Mouse (Mus musculus) limb, embryonic 13.5 days (tissue): Measurements from ENCODE around the gene Cyba. TPM values are rescaled to one million over a fixed set of nuclear protein-coding genes. Genes with fewer than 3 reads are reported as not detected.

Experiments used
- ATAC-seq: fragments of 200-750 bp; cut with Nextera tagmentation; 2 replicates; pipeline ENCODE4 v1.8.0; 2017; ENCODE audit warnings: low read depth, moderate number of reproducible peaks, moderate TSS enrichment; ENCODE audit not compliant: low FRiP score
- H3K27ac ChIP-seq: fragments of 300-500 bp; sonication (generic); 2 replicates; pipeline ENCODE4 v1.5.1; 2015; ENCODE audit warnings: inconsistent platforms, mild to moderate bottlenecking, moderate library complexity
- H3K27me3 ChIP-seq: fragments of 300-500 bp; sonication (generic); 2 replicates; pipeline ENCODE4 v1.6.1; 2015; ENCODE audit warnings: mild to moderate bottlenecking, inconsistent platforms
- H3K36me3 ChIP-seq: fragments of 300-500 bp; sonication (generic); 2 replicates; pipeline ENCODE4 v1.6.1; 2015; ENCODE audit warnings: inconsistent platforms, mild to moderate bottlenecking, moderate library complexity
- H3K4me1 ChIP-seq: fragments of 300-500 bp; sonication (generic); 2 replicates; pipeline ENCODE4 v1.6.1; 2015; ENCODE audit warnings: inconsistent platforms
- H3K4me2 ChIP-seq: fragments of 300-500 bp; sonication (generic); replicated peaks from 2 replicates; pipeline ENCODE4 v1.6.1; 2015; ENCODE audit warnings: inconsistent platforms, mild to moderate bottlenecking, moderate library complexity
- H3K4me3 ChIP-seq: fragments of 300-500 bp; sonication (generic); 2 replicates; pipeline ENCODE4 v1.5.1; 2015; ENCODE audit warnings: moderate library complexity, mild to moderate bottlenecking, inconsistent platforms
- H3K9ac ChIP-seq: fragments of 300-500 bp; sonication (generic); 2 replicates; pipeline ENCODE4 v1.6.1; 2015; ENCODE audit warnings: mild to moderate bottlenecking, inconsistent platforms
- H3K9me3 ChIP-seq: fragments of 300-500 bp; sonication (generic); 2 replicates; pipeline ENCODE4 v1.6.1; 2016; ENCODE audit warnings: inconsistent platforms
- WGBS: fragments of 180-500 bp; shearing (Covaris S2); methylation state at CpG from one replicate; pipeline ENCODE4 v1.1.7; 2015; 5-methylcytosine and 5-hydroxymethylcytosine counted together
- polyA plus RNA-seq: library from polyadenylated mRNA; unstranded; fragments of >200 nt; fragmentation: Nextera tagmentation; extraction: Ambion mirVana; gene quantifications from 2 replicates; pipeline ENCODE4 v1.2.1, GENCODE M21; 2015

Gene Cyba
- polyA plus RNA-seq: 139 and 144 TPM in 2 replicates

GRCm38 (mm10) chr8:122432443-122433268 is at the start of gene Cyba:
TSS of gene Cyba (minus strand) at chr8:122432930.
- peak within 1 kb of the TSS; percentile 61 for H3K27ac ChIP-seq
- WGBS: 5% methylated on average over 43 of the region's 45 CpGs
- H3K9ac ChIP-seq: peak within 1 kb of the TSS; percentile 85
- ATAC-seq: peak; percentile 83
- H3K27me3 ChIP-seq: no peaks in the 10 kb centered on the region
- H3K9me3 ChIP-seq: no peaks in the 10 kb centered on the region
- H3K36me3 ChIP-seq: peaks cover 43% of the 10 kb centered on the region
- peak within 1 kb of the TSS; percentile 91 for H3K4me2 ChIP-seq
- peaks cover 22% of the 10 kb centered on the region for H3K4me1 ChIP-seq
- peak within 1 kb of the TSS; percentile 63 for H3K4me3 ChIP-seq

- H3K4me3 ChIP-seq: no peak overlapping the region
- no peak overlapping the region for H3K9ac ChIP-seq
- H3K9me3 ChIP-seq: no peaks in the 10 kb centered on the region
- 95% methylated on average over 8 of the region's 8 CpGs for WGBS
- peaks cover 99% of the 10 kb centered on the region for H3K36me3 ChIP-seq
- no peak overlapping the region for H3K27ac ChIP-seq
- no peaks in the 10 kb centered on the region for H3K27me3 ChIP-seq
- no peaks in the 10 kb centered on the region for H3K4me1 ChIP-seq
- H3K4me2 ChIP-seq: no peak overlapping the region
- ATAC-seq: no peak
These were observed 49.7 kb upstream of the Cyba start for GRCm38 (mm10) chr8:122482448-122482847.

GRCm38 (mm10) chr8:122475580-122476320 is 43.0 kb upstream of the Cyba start, which contains the start of the genes Rnf166 and Ctu2:
TSS of gene Rnf166 (minus strand) at chr8:122476064.
TSS of gene Ctu2 (plus strand) at chr8:122476143.
- Histone ChIP-seq H3K4me1 (peaks cover 18% of the 10 kb centered on the region), H3K27me3 (no peaks in the 10 kb centered on the region), H3K9me3 (no peaks in the 10 kb centered on the region), H3K4me2 (peak within 1 kb of the TSS; percentile 97), H3K36me3 (peaks cover 55% of the 10 kb centered on the region), H3K4me3 (peak within 1 kb of the TSS; percentile 98), H3K9ac (peak within 1 kb of the TSS; percentile 98), H3K27ac (peak within 1 kb of the TSS; percentile 58; the same call in 1 of the 2 replicates)
- WGBS: under 1% methylated on average over 79 of the region's 103 CpGs
- peak; percentile 93 for ATAC-seq

- 13% methylated on average over 16 of the region's 16 CpGs for WGBS
- peak; percentile 6 for ATAC-seq
- peaks cover 56% of the 10 kb centered on the region for H3K36me3 ChIP-seq
These were observed 42.3 kb upstream of the Cyba start for GRCm38 (mm10) chr8:122474951-122475560.

DNA sequence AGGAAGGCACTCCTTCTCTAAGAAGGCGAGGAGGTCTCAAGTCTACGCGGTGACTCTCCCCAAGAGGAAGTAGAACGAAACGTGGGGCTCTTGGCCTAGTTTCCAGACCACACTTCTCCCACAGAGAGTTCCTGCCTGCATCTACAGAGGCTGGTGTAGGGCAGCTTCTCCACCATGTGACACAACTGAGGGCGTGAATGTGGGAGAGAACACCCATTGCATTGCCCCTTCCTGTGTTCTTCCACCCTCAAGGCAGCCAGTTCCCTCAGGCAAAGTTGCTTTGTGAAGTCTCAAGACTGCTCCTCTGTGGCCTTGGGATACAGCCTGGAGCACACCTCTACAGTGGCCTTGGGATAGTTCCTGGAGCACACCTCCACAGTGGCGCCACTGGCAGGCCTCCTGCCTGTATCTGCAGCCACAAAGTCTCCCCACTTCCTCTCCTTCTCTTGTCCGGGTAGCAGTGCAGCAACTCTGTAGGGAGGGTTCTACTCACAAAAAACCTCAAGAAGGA is 41.2 kb upstream of the Cyba start:
- H3K36me3 ChIP-seq: peaks cover 56% of the 10 kb centered on the region
- H3K27ac ChIP-seq: no peak overlapping the region
- 90% methylated on average over 8 of the region's 8 CpGs for WGBS
- no peaks in the 10 kb centered on the region for H3K27me3 ChIP-seq
- H3K4me2 ChIP-seq: peak overlapping the region; percentile 97; the same call in 1 of the 2 replicates
- peaks cover 18% of the 10 kb centered on the region for H3K4me1 ChIP-seq
- no peak for ATAC-seq
- H3K9me3 ChIP-seq: no peaks in the 10 kb centered on the region
- H3K9ac ChIP-seq: no peak overlapping the region
- H3K4me3 ChIP-seq: peak overlapping the region; percentile 98; the same call in 1 of the 2 replicates

More at GRCm38 (mm10) chr8:122474951-122475560, 42.3 kb upstream of the Cyba start:
- Histone ChIP-seq H3K4me3 (peak overlapping the region; percentile 98), H3K9ac (peak overlapping the region; percentile 98), H3K4me1 (peaks cover 18% of the 10 kb centered on the region), H3K4me2 (peak overlapping the region; percentile 97), H3K27ac (peak overlapping the region; percentile 58; the same call in 1 of the 2 replicates), H3K9me3 (no peaks in the 10 kb centered on the region), H3K27me3 (no peaks in the 10 kb centered on the region)

DNA sequence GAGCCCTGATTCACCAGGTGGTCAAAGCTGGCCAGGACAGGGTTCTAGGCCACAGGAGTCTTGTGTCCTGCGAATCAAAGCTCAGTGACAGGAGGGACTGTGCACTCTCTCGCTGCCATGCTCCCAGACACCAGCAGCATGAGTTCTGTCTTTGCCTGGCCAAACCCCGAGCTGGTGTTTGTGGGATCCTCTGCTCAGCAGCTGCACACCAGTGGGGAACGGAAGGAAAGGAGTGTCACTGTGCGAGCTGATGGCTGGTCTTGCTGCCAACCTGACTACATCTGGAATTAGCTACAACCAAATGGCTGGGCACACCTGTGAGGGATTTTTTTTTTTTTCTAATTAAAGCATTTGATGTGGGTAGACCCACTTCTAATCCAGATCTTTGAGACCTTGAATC is 38.0 kb upstream of the Cyba start:
- Histone ChIP-seq H3K9me3 (no peaks in the 10 kb centered on the region), H3K27ac (no peak overlapping the region), H3K4me1 (peaks cover 9% of the 10 kb centered on the region), H3K9ac (no peak overlapping the region; the same call in 1 of the 2 replicates), H3K4me3 (no peak overlapping the region), H3K4me2 (no peak overlapping the region), H3K27me3 (no peaks in the 10 kb centered on the region), H3K36me3 (peaks cover 74% of the 10 kb centered on the region)
- ATAC-seq: no peak
- 78% methylated on average over 5 of the region's 5 CpGs for WGBS

- Histone ChIP-seq H3K27me3 (no peaks in the 10 kb centered on the region), H3K4me3 (no peak overlapping the region), H3K36me3 (peaks cover 81% of the 10 kb centered on the region), H3K27ac (no peak overlapping the region), H3K4me2 (no peak overlapping the region), H3K9ac (no peak overlapping the region), H3K9me3 (no peaks in the 10 kb centered on the region), H3K4me1 (peaks cover 7% of the 10 kb centered on the region)
- 85% methylated on average over 10 of the region's 10 CpGs for WGBS
- ATAC-seq: no peak
These were observed 37.2 kb upstream of the Cyba start for GRCm38 (mm10) chr8:122469965-122470364.

- Histone ChIP-seq H3K4me3 (no peak overlapping the region), H3K9me3 (no peaks in the 10 kb centered on the region), H3K27me3 (no peaks in the 10 kb centered on the region), H3K36me3 (peaks cover 83% of the 10 kb centered on the region), H3K4me1 (peaks cover 2% of the 10 kb centered on the region), H3K9ac (no peak overlapping the region), H3K4me2 (no peak overlapping the region), H3K27ac (no peak overlapping the region)
- 81% methylated on average over 6 of the region's 6 CpGs for WGBS
- no peak for ATAC-seq
These were observed 36.7 kb upstream of the Cyba start for GRCm38 (mm10) chr8:122469407-122469806.

DNA sequence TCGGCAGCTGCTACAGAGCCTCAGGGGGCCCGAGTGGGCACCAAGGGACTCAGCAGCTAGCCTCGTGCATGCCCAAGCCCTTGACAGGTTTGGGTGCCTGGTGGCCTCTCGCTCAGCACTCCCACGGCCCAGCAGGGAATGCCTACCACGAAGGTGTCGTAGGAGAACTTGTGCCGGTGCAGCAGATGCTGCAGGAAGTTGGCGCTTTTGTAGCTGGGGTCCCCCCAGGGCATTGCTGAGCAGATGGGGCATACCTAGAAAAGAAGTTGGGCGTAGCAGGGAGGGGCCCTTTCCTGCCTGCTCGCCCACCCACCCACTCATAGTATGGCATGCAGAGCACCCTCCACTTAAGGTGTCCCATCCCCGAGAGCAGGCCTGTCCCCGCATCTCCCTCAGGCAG is 35.1 kb upstream of the Cyba start:
- Histone ChIP-seq H3K27me3 (peaks cover 10% of the 10 kb centered on the region), H3K4me1 (0 out of 2 replicates have a peak, but pooled peaks cover 11% of the 10 kb centered on the region), H3K9ac (no peak overlapping the region), H3K27ac (no peak overlapping the region), H3K4me2 (no peak overlapping the region), H3K36me3 (peaks cover 72% of the 10 kb centered on the region), H3K9me3 (no peaks in the 10 kb centered on the region), H3K4me3 (no peak overlapping the region)
- no peak for ATAC-seq
- 86% methylated on average over 13 of the region's 13 CpGs for WGBS

GRCm38 (mm10) chr8:122464985-122465384 is 32.3 kb upstream of the Cyba start:
- H3K4me2 ChIP-seq: no peak overlapping the region
- WGBS: 61% methylated on average over 7 of the region's 7 CpGs
- H3K27me3 ChIP-seq: peaks cover 39% of the 10 kb centered on the region
- no peak for ATAC-seq
- peaks cover 30% of the 10 kb centered on the region for H3K4me1 ChIP-seq
- no peak overlapping the region for H3K9ac ChIP-seq
- H3K27ac ChIP-seq: no peak overlapping the region
- no peaks in the 10 kb centered on the region for H3K9me3 ChIP-seq
- peaks cover 52% of the 10 kb centered on the region for H3K36me3 ChIP-seq
- no peak overlapping the region for H3K4me3 ChIP-seq

GRCm38 (mm10) chr8:122463651-122464640 is 31.2 kb upstream of the Cyba start:
- Histone ChIP-seq H3K9me3 (no peaks in the 10 kb centered on the region), H3K9ac (no peak overlapping the region), H3K4me2 (no peak overlapping the region), H3K27ac (no peak overlapping the region), H3K4me1 (peaks cover 35% of the 10 kb centered on the region), H3K36me3 (peaks cover 42% of the 10 kb centered on the region), H3K27me3 (peaks cover 49% of the 10 kb centered on the region), H3K4me3 (no peak overlapping the region)
- ATAC-seq: no peak
- 48% methylated on average over 12 of the region's 12 CpGs for WGBS
